Mouse (Mus musculus) skeletal muscle tissue, postnatal 0 days (tissue): ENCODE measurements around the gene Aacs. TPM values are rescaled to one million over a fixed set of nuclear protein-coding genes. Genes with fewer than 3 reads are reported as not detected.

ENCODE experiments used
- microRNA-seq, 2 experiments: library from miRNA; unstranded; fragments of <30 nt; microRNA quantifications; one replicate each; pipeline ENCODE4; 2016
- polyA plus RNA-seq: library from polyadenylated mRNA; unstranded; fragments of >200 nt; fragmentation: Nextera tagmentation; extraction: Ambion mirVana; gene quantifications from 2 replicates; pipeline ENCODE4 v1.2.1, GENCODE M21; 2015

Gene Aacs
- 4.9 and 10.6 TPM in 2 replicates for polyA plus RNA-seq

DNA sequence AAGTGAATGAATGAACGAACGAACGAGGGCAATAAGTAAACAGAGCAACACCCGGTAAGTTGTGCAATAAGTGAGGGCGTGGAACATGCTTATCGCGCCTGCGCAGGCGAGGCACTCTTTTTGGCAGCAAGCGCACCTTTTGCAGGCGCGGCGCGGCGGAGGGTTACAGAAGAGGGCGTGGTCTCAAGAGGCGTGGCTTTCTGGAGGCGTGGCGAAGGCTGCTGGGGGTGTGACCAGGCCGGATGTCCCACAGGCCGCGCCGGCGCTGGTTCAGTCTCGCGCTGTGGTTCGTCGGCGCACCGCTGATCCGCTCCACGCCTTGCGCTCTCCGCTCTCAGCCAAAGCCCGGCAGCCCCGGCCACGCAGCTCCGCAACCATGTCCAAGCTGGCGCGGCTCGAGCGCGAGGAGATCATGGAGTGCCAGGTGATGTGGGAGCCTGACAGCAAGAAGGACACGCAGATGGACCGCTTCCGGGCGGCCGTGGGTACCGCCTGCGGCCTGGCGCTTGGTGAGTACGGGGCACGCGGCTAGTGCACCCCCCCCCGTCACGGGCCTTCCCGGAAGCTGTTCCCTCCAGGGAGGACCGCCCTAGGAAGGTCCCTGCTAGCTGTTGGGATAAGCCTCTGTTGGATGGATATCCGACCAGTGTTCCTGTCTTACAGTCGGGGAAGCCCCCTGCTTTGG is at the start of gene Aacs:
Aacs (plus strand) TSS at position 214 of the 685 bp plus-strand sequence.

DNA sequence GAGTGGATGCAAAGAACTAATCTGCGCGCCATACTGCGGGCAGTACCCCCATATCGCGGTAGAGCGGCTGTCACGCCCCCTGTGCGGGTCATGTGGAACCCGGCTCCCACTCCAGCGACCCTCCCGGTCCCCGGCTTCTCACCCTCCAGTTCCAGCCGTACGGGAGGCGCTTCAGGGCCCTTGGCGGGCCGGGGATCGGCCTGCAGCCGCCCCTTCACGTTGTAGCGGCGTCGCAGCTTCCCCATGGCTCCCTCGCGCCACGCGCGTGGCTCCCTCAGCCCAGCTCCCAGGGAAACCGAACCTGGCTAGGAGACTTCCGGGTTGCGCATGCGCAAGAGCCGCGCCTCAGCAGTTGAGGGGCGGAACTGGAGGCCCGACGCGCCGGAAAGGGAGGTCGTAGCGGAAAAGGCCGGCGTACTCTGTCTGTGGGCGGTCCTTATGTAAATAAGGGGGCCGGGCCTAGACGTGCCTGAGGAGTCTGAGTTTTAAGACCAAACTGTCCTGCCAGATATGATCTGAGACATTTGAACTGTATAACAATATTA is 41.7 kb upstream of the Aacs start, which contains the start of gene Dhx37:
Dhx37 (minus strand) TSS at position 329 of the 545 bp plus-strand sequence.

DNA sequence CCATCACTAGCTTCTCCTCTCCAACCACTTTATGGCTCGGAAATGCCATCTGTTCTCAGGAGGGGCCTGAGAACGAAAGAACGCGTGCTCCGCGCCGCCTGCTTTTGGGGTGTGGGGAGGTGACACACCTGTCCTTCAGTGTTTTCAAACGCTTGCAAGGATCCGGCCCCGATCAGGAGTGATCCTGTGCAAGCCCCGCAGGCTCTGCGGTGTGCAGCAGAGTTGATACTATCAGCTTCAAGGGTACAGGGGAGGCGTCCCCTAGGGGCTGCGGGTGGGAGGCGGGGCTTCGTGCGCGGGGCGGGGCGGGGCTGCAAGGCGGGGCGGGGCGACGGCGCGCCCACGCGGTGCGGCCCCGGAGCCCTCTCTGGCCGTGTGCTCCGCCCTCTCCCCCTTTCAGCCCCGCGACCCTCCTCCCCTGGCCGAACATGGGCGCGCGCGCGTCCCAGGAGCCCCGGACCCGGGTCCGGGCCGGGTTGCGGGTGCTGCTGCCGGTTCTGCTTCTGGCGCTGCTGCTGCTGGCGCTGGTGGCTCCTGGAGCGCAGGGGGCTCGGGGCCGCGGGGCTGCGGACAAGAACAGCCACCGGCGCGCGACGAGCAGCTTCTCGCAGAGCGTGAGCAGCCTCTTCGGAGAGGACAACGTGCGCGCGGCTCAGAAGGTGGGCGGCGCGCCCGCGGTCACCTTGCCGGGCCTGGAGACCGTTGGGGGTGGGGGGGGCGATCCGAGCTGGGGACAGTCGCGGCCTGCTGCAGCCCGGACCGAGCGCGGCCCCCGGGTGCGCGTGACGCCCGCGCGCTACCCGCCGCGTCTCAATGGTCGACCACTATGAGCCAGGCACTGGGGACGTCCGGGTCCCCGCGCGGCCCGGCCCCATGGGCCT is 34.1 kb upstream of the Aacs start, which contains the start of gene Bri3bp:
Bri3bp (plus strand) TSS at position 335 of the 881 bp plus-strand sequence.

DNA sequence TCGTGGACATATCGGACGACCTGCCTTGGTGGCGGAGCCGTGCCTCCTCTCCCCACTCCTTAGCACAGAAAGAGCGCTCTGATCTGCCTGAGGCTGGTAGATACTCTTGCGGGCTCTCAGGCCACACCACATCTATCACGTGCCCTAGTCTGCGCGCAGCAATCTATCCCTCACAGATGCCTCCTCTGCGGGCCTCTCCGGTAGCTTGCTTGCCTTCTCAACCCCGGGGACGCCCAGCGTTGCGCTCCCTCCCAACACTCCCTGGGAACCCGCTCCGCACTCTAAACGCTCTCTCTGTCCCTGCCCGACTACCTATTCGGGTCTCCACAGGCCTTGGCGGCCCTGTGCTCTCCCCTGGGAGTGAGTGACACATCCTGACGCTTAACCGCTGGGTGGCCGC is 56.0 kb downstream of the Aacs start, which contains the start of gene Tmem132b:
Tmem132b (plus strand) TSS at position 141 of the 400 bp plus-strand sequence.

Small RNA genes within 50 kb of the gene (microRNA-seq; reads per million reads assigned to microRNA genes)
- gene Gm27551, result 0 reads per million in 2 experiments

Other genes starting within 250 kb of the Aacs start
- gene Scarb1, start 134.7 kb upstream of the Aacs start, polyA plus RNA-seq, result 46.5 and 80.6 TPM in 2 replicates
- gene Gm10382, start 86.5 kb upstream of the Aacs start, polyA plus RNA-seq, result 0.28 and 0.51 TPM in 2 replicates
- gene Ubc, start 85.6 kb upstream of the Aacs start, polyA plus RNA-seq, result 640 and 735 TPM in 2 replicates
- gene Dhx37, start 41.7 kb upstream of the Aacs start, polyA plus RNA-seq, result 2.5 and 3.6 TPM in 2 replicates
- 15.9 and 16.5 TPM in 2 replicates for gene Bri3bp, start 34.2 kb upstream of the Aacs start, polyA plus RNA-seq
- not detected in 2 replicates for gene Tmem132b, start 56.0 kb downstream of the Aacs start, polyA plus RNA-seq